Mouse (Mus musculus) large intestine, adult 2 months (tissue): ENCODE results near the gene Spin2f. TPM values are rescaled to one million over a fixed set of nuclear protein-coding genes. Genes with fewer than 3 reads are reported as not detected.
"Not testable (repeated sequence)": the region's sequence is repeated elsewhere in the genome, so short reads cannot be mapped to it uniquely, and the experiment has no call there.

Experiments used
- DNase-seq: peaks from one replicate; pipeline ENCODE4 v3.0.0-alpha.2; 2012; ENCODE audit warnings: low read depth, low spot score
- WGBS: fragments of 180-500 bp; shearing (Covaris S2); methylation state at CpG from one replicate; pipeline ENCODE4 v1.1.7; 2018; 5-methylcytosine and 5-hydroxymethylcytosine counted together
- polyA plus RNA-seq: library from polyadenylated mRNA; depleted of rRNA; stranded (reverse); fragments of >200 nt; gene quantifications from 2 replicates; pipeline ENCODE4 v1.2.3, GENCODE M21; 2012; rRNA removed

Gene Spin2f
- not detected in 2 replicates for polyA plus RNA-seq

DNA sequence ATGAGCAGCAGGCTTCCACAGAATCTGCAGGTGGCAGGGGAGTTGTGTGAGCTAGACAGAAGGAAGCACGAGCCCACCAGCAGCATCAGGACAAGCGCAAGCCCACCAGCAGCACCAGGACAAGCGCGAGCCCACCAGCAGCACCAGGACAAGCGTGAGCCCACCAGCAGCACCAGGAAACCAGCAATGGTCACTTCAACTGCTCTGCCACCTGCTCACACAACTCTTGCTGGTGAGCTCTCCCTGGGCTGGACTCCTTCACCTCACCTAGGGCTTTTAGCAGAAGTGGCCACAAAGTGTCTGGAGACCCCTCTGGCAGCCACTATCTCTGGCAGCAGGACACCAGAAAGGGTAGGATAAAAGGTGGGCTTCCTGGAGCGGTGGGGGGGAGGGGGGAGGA is at the start of gene Spin2f:
Gene Spin2f, plus strand, starts transcription at position 301 of the 400 bp plus-strand sequence.
- WGBS: 58% methylated on average over 1 of the region's 6 CpGs
- DNase-seq: not testable (repeated sequence)

DNA sequence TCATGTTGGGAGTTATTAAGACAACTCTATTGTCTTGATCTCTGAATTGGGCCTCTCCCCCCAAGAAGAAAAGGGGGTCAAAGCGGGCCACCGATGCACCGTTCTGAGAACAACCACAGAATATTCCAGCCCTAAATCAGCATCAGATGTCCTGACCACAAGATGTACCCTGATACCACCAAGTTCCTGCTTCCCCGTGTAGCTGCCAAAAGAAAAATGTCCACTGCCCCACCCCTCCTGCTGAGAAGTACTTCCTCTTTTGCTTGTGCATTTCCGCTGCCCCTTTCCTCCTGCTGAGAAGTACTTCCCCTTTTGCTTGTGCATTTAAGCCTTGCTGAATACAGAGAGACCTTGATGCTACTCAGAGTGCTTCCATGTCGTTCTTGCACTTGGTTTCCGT is 41.6 kb upstream of the Spin2f start:
- DNase-seq: not testable (repeated sequence)
- WGBS: 90% methylated on average over 7 of the region's 7 CpGs

DNA sequence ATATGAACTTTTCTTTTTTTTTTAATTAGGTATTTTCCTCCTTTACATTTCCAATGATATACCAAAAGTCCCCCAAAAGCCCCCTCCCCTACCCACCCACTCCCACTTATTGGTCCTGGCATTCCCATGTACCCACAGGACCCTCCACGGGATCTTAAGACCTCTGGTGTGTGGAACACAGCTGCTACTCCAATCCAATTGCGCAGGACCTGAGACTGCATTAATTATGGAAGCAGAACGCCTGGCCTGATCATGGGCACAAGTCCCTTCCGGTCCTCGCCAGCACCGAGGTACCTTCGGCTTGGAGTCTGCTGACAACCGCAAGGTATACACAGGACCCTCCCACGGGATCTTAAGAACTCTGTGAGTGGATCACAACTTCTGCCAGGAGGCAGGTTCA is 30.2 kb upstream of the Spin2f start:
- WGBS: 84% methylated on average over 9 of the region's 9 CpGs
- DNase-seq: not testable (repeated sequence)

- DNase-seq: not testable (repeated sequence)
- 66% methylated on average over 4 of the region's 4 CpGs for WGBS
These were observed 18.6 kb upstream of the Spin2f start for GRCm38 (mm10) chrX:31235088-31235487.

DNA sequence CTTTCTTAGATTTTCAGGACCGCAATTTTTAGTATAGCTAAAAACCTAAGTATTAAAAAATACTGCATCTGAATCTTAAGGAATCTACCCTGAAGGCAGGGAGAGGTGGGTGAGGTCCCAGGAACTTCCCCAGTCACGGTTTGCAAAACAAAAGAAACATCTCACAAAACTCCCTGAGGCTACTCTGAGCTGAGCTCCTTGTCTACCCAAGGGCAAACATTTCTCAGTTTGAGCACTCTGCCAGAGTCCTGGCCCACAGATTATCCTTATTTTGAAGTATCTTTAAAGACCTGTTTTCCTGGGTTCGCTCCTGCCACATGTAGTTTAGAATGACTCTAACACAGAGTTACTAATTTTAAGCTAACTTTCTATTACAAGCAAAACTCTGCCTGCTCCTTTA is 11.9 kb upstream of the Spin2f start:
- 76% methylated on average over 3 of the region's 3 CpGs for WGBS
- not testable (repeated sequence) for DNase-seq

Other genes starting within 250 kb of the Spin2f start
- not detected in 2 replicates for gene Btbd35f29, start 136.2 kb upstream of the Spin2f start, polyA plus RNA-seq
- not detected in 2 replicates for gene Btbd35f26, start 82.6 kb downstream of the Spin2f start, polyA plus RNA-seq
- gene Btbd35f19, start 130.0 kb downstream of the Spin2f start, polyA plus RNA-seq: not detected in 2 replicates